Mouse (Mus musculus) stomach, embryonic 14.5 days (tissue): ENCODE results near the gene Zfp69. TPM values are rescaled to one million over a fixed set of nuclear protein-coding genes. Genes with fewer than 3 reads are reported as not detected.

Experiments
- ATAC-seq: fragments of 200-750 bp; cut with Nextera tagmentation; 2 replicates; pipeline ENCODE4 v1.8.0; 2017; ENCODE audit warnings: low read depth, moderate TSS enrichment; ENCODE audit not compliant: insufficient number of reproducible peaks, insufficient read depth, low FRiP score
- H3K27ac ChIP-seq: fragments of 300-500 bp; sonication (generic); 2 replicates; pipeline ENCODE4 v1.5.1; 2014; ENCODE audit warnings: mild to moderate bottlenecking, low read length, moderate library complexity, mixed read lengths
- H3K27me3 ChIP-seq: fragments of 300-500 bp; sonication (generic); 2 replicates; pipeline ENCODE4 v1.6.1; 2014; ENCODE audit warnings: low read length, control low read depth, mixed read lengths; ENCODE audit not compliant: control insufficient read depth, insufficient read depth
- H3K36me3 ChIP-seq: fragments of 300-500 bp; sonication (generic); 2 replicates; pipeline ENCODE4 v1.6.1; 2014; ENCODE audit warnings: mild to moderate bottlenecking, control low read depth, low read length, moderate library complexity, mixed read lengths; ENCODE audit not compliant: control insufficient read depth, insufficient read depth
- H3K4me1 ChIP-seq: fragments of 300-500 bp; sonication (generic); 2 replicates; pipeline ENCODE4 v1.6.1; 2014; ENCODE audit warnings: low read length, control low read depth, mixed read lengths; ENCODE audit not compliant: control insufficient read depth, insufficient read depth
- H3K4me2 ChIP-seq: fragments of 300-500 bp; sonication (generic); replicated peaks from 2 replicates; pipeline ENCODE4 v1.6.1; 2014; ENCODE audit warnings: low read depth, low read length, control low read depth
- H3K4me3 ChIP-seq: fragments of 300-500 bp; sonication (generic); 2 replicates; pipeline ENCODE4 v1.5.1; 2014; ENCODE audit warnings: low read depth, low read length, control low read depth
- H3K9ac ChIP-seq: fragments of 300-500 bp; sonication (generic); replicated peaks from 2 replicates; pipeline ENCODE4 v1.6.1; 2014; ENCODE audit warnings: low read depth, mild to moderate bottlenecking, control low read depth, low read length, moderate library complexity, mixed read lengths
- H3K9me3 ChIP-seq: fragments of 300-500 bp; sonication (generic); 2 replicates; pipeline ENCODE4 v1.6.1; 2016; ENCODE audit warnings: low read depth, low read length, control low read depth; ENCODE audit not compliant: control insufficient read depth
- WGBS: fragments of 180-500 bp; shearing (Covaris S2); extraction: QIAGEN DNeasy Blood & Tissue Kit; methylation state at CpG from one replicate; pipeline ENCODE4 v1.1.7; 2014; 5-methylcytosine and 5-hydroxymethylcytosine counted together
- polyA plus RNA-seq: library from polyadenylated mRNA; unstranded; fragments of >200 nt; fragmentation: Nextera tagmentation; extraction: Ambion mirVana; gene quantifications from 2 replicates; pipeline ENCODE4 v1.2.1, GENCODE M21; 2014

Gene Zfp69
- polyA plus RNA-seq: 6.4 and 6.5 TPM in 2 replicates

GRCm38 (mm10) chr4:120951428-120951973 lies at the start of gene Zfp69:
Zfp69 (minus strand) TSS chr4:120951699.
- H3K36me3 ChIP-seq: peaks cover 2% of the 10 kb centered on the region; the same call in 1 of the 2 replicates
- no peaks in the 10 kb centered on the region for H3K9me3 ChIP-seq
- peak; percentile 97 for ATAC-seq
- peak within 1 kb of the TSS; percentile 72 for H3K4me3 ChIP-seq
- WGBS: under 1% methylated on average over 59 of the region's 60 CpGs
- peak within 1 kb of the TSS; percentile 80 for H3K27ac ChIP-seq
- peak within 1 kb of the TSS; percentile 58 for H3K4me2 ChIP-seq
- H3K27me3 ChIP-seq: no peaks in the 10 kb centered on the region
- H3K9ac ChIP-seq: peak within 1 kb of the TSS; percentile 79
- no peaks in the 10 kb centered on the region for H3K4me1 ChIP-seq

DNA sequence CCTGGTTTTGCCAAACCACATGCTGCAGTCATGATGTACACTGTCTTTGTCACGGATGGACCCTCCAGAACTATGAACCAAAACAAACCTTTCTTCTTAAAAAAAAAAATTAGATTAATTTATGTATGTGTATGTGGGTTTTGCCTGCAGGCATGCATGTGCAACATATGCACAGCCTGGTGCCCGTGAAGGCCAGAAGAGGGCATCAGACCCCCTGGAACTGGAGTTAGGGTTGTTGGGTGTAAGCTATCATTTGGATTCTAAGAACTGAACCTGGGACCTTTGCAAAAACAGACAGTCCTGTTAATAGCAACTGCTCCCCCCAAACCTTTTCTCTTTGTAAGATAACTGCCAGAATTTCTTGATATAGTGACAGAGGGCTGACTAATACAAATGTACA lies 49.5 kb upstream of the Zfp69 start:
- WGBS: 83% methylated on average over 2 of the region's 2 CpGs
- H3K27me3 ChIP-seq: no peaks in the 10 kb centered on the region
- no peaks in the 10 kb centered on the region for H3K36me3 ChIP-seq
- no peak overlapping the region for H3K27ac ChIP-seq
- H3K9me3 ChIP-seq: no peaks in the 10 kb centered on the region
- no peak for ATAC-seq
- H3K4me2 ChIP-seq: no peak overlapping the region
- no peak overlapping the region for H3K4me3 ChIP-seq
- no peak overlapping the region for H3K9ac ChIP-seq
- H3K4me1 ChIP-seq: peaks cover 30% of the 10 kb centered on the region

DNA sequence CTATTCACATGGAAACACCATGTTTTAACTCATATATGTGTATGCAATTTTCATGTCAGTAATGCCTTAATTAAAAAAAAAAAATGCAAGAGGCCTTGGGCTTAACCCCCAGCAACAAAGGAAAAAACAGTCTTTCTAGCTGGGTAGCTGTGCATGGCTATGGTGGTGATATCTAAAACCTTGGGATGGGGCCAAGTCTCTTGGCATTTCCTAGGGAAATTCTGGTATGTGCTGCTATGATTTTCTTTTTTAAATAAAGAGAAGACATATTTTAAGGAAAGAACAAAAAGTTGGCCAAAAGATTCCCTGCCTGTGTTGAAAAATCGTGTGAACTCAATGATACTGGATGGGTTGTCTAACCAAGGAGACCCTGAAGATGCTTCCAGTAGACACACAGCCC lies 44.4 kb upstream of the Zfp69 start:
- H3K9ac ChIP-seq: no peak overlapping the region
- 68% methylated on average over 1 of the region's 1 CpGs for WGBS
- H3K27me3 ChIP-seq: no peaks in the 10 kb centered on the region
- no peak overlapping the region for H3K27ac ChIP-seq
- no peaks in the 10 kb centered on the region for H3K36me3 ChIP-seq
- H3K9me3 ChIP-seq: no peaks in the 10 kb centered on the region
- no peak overlapping the region for H3K4me2 ChIP-seq
- no peak for ATAC-seq
- no peaks in the 10 kb centered on the region for H3K4me1 ChIP-seq
- H3K4me3 ChIP-seq: no peak overlapping the region

DNA sequence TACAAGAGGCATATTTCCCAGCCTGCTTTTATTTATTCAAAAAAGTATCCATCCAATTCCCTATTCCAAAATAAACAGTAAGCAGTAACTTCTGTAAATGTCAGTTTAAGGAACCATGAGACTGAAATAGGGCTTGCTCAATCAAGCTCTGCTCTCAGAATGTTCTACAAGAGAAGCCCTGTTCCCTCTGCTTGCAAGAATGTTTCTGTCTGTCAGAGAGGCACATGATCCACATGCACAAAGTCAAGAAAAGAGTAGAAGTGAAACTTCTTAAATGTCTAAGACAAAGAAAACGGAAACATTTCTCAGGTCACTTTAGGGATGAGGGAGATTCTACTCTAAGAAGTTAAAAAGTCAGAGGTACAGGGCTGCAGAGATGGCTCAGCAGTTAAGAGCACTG lies 41.5 kb upstream of the Zfp69 start:
- no peak overlapping the region for H3K9ac ChIP-seq
- ATAC-seq: no peak
- H3K9me3 ChIP-seq: peaks cover 2% of the 10 kb centered on the region; the same call in 1 of the 2 replicates
- H3K27ac ChIP-seq: no peak overlapping the region
- WGBS: 86% methylated on average over 1 of the region's 1 CpGs
- H3K4me2 ChIP-seq: no peak overlapping the region
- H3K4me3 ChIP-seq: no peak overlapping the region
- no peaks in the 10 kb centered on the region for H3K27me3 ChIP-seq
- no peaks in the 10 kb centered on the region for H3K36me3 ChIP-seq
- H3K4me1 ChIP-seq: no peaks in the 10 kb centered on the region

- ATAC-seq: no peak
- Histone ChIP-seq H3K9ac (no peak overlapping the region), H3K36me3 (no peaks in the 10 kb centered on the region), H3K4me1 (no peaks in the 10 kb centered on the region), H3K27ac (no peak overlapping the region), H3K4me2 (no peak overlapping the region), H3K9me3 (peaks cover 2% of the 10 kb centered on the region; the same call in 1 of the 2 replicates), H3K4me3 (no peak overlapping the region), H3K27me3 (no peaks in the 10 kb centered on the region)
- WGBS: 63% methylated on average over 2 of the region's 2 CpGs
Observed at GRCm38 (mm10) chr4:120992284-120992683, 40.8 kb upstream of the Zfp69 start.

DNA sequence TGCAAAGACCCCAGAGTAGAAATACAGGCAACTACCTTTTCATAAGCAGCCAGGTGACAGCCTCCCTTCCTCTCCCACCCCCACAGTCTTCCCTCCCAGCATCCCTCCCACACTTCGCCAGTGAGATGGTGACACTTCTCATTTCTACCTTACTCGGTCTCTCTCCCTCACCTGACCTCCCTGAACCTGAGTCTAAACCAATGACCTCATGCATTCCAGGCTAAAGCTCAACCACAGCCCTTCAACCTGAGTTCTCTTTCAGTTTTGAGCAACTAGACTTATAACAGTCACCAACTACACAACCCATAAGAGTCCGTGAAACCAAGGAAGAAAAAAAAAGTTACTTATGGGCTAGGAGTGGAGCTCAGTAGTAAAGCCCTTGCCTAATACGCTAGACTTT lies 35.8 kb upstream of the Zfp69 start:
- Histone ChIP-seq H3K4me1 (no peaks in the 10 kb centered on the region), H3K4me2 (no peak overlapping the region), H3K9ac (no peak overlapping the region), H3K36me3 (peaks cover 3% of the 10 kb centered on the region; the same call in 1 of the 2 replicates), H3K9me3 (peaks cover 2% of the 10 kb centered on the region; the same call in 1 of the 2 replicates), H3K27me3 (no peaks in the 10 kb centered on the region), H3K27ac (no peak overlapping the region), H3K4me3 (no peak overlapping the region)
- no peak for ATAC-seq
- WGBS: 66% methylated on average over 4 of the region's 4 CpGs

DNA sequence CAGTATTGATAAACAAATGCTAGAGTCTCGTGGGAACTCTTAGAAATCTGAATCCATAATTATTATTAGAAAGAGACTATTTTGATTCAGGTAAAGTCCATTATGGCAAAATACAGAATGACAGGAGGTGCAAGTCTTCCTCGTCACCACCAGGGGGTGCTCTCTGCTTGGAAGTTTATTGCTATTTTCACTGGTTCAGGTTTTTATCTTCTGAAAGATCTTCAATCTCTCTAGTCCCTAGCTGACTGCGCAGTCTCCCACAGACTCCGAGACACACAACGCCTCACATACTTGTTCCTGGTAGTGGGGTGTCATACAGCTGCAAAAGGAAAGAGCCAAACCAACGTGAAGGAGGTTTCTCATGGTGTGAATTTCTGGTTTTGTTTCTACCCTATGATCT lies 34.9 kb upstream of the Zfp69 start:
- WGBS: 14% methylated on average over 6 of the region's 6 CpGs
- Histone ChIP-seq H3K36me3 (peaks cover 3% of the 10 kb centered on the region; the same call in 1 of the 2 replicates), H3K27ac (no peak overlapping the region), H3K9me3 (peaks cover 2% of the 10 kb centered on the region; the same call in 1 of the 2 replicates), H3K27me3 (no peaks in the 10 kb centered on the region), H3K4me3 (no peak overlapping the region), H3K4me2 (no peak overlapping the region), H3K9ac (no peak overlapping the region), H3K4me1 (no peaks in the 10 kb centered on the region)
- ATAC-seq: no peak

GRCm38 (mm10) chr4:120978221-120978620 lies 26.7 kb upstream of the Zfp69 start:
- ATAC-seq: no peak
- no peaks in the 10 kb centered on the region for H3K9me3 ChIP-seq
- H3K27me3 ChIP-seq: no peaks in the 10 kb centered on the region
- WGBS: 81% methylated on average over 3 of the region's 3 CpGs
- peaks cover 9% of the 10 kb centered on the region for H3K36me3 ChIP-seq
- no peak overlapping the region for H3K4me2 ChIP-seq
- no peaks in the 10 kb centered on the region for H3K4me1 ChIP-seq
- no peak overlapping the region for H3K9ac ChIP-seq
- no peak overlapping the region for H3K4me3 ChIP-seq
- no peak overlapping the region for H3K27ac ChIP-seq

DNA sequence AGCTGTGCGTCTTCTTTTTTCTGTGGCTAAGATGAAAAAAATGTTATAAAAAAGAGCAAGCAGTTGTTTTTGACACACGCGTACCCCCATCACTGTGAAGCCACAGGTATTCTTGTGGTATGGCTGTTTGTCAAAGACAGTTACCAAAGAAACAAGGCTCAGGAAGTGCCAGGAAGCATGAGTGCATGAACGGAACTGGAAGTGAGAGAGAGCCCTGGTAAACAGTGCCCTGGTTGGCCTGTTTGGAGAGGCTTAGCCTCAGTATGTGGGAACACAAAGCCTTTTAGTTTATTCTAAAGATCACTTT lies 23.9 kb upstream of the Zfp69 start:
- Histone ChIP-seq H3K36me3 (peaks cover 3% of the 10 kb centered on the region), H3K9me3 (no peaks in the 10 kb centered on the region), H3K27me3 (no peaks in the 10 kb centered on the region), H3K4me1 (no peaks in the 10 kb centered on the region), H3K4me3 (no peak overlapping the region), H3K27ac (no peak overlapping the region), H3K9ac (no peak overlapping the region), H3K4me2 (no peak overlapping the region)
- ATAC-seq: no peak
- 77% methylated on average over 4 of the region's 4 CpGs for WGBS
